Mouse (Mus musculus) monocyte, adult 5-6 weeks (primary cell): ENCODE measurements at regions not wholly inside any gene's neighbourhood (a gene's known extent, or its start where the extent isn't known, plus 50 kb on each side); places are given as distances from the start of the nearest gene placed in this dataset.

Experiments used
- ATAC-seq: fragments of 153-309, 156-312 bp; replicated peaks from 2 replicates; pipeline ENCODE4 v1.8.0; 2017; ENCODE audit warnings: mild to moderate bottlenecking; ENCODE audit not compliant: low TSS enrichment, insufficient number of reproducible peaks, severe bottlenecking, poor library complexity, low FRiP score

GRCm38 (mm10) chr8:109436830-109437567 lies 56.8 kb upstream of the Pmfbp1 start:
- no peak for ATAC-seq

GRCm38 (mm10) chr8:109438531-109438930 lies 55.3 kb upstream of the Pmfbp1 start:
- no peak for ATAC-seq
